Mouse (Mus musculus) midbrain, embryonic 10.5 days (tissue): ENCODE measurements around the gene Hmgn2. TPM values are rescaled to one million over a fixed set of nuclear protein-coding genes. Genes with fewer than 3 reads are reported as not detected.

Source experiments
- DNase-seq: peaks from one replicate; pipeline ENCODE4 v3.0.0-alpha.2; 2017; ENCODE audit warnings: low spot score
- H3K27ac ChIP-seq: fragments of 300-500 bp; sonication (generic); replicated peaks from 2 replicates; pipeline ENCODE4 v1.5.1; 2016; ENCODE audit warnings: mild to moderate bottlenecking
- H3K27me3 ChIP-seq: fragments of 300-500 bp; sonication (generic); 2 replicates; pipeline ENCODE4 v1.6.1; 2016; ENCODE audit warnings: low read depth, mild to moderate bottlenecking; ENCODE audit not compliant: poor library complexity, severe bottlenecking
- H3K36me3 ChIP-seq: fragments of 300-500 bp; sonication (generic); 2 replicates; pipeline ENCODE4 v1.6.1; 2016; ENCODE audit warnings: mild to moderate bottlenecking, moderate library complexity
- H3K4me1 ChIP-seq: fragments of 300-500 bp; sonication (generic); 2 replicates; pipeline ENCODE4 v1.6.1; 2016
- H3K4me3 ChIP-seq: fragments of 300-500 bp; sonication (generic); 2 replicates; pipeline ENCODE4 v1.5.1; 2016; ENCODE audit warnings: mild to moderate bottlenecking, moderate library complexity
- H3K9me3 ChIP-seq: fragments of 300-500 bp; sonication (generic); replicated peaks from 2 replicates; pipeline ENCODE4 v1.6.1; 2016; ENCODE audit warnings: mild to moderate bottlenecking
- WGBS: fragments of 180-500 bp; shearing (Covaris S2); methylation state at CpG from one replicate; pipeline ENCODE4 v1.1.7; 2016; 5-methylcytosine and 5-hydroxymethylcytosine counted together
- polyA plus RNA-seq: library from polyadenylated mRNA; unstranded; fragments of >200 nt; fragmentation: Nextera tagmentation; extraction: Ambion mirVana; gene quantifications from 2 replicates; pipeline ENCODE4 v1.2.1, GENCODE M21; 2016

Gene Hmgn2
- 3,615 and 3,770 TPM in 2 replicates for polyA plus RNA-seq

- DNase-seq: peak; percentile 75
- no peaks in the 10 kb centered on the region for H3K9me3 ChIP-seq
- no peaks in the 10 kb centered on the region for H3K27me3 ChIP-seq
- peaks cover 55% of the 10 kb centered on the region for H3K4me1 ChIP-seq
- peaks cover 59% of the 10 kb centered on the region for H3K36me3 ChIP-seq
- WGBS: under 1% methylated on average over 42 of the region's 42 CpGs
- H3K27ac ChIP-seq: peak within 1 kb of the TSS; percentile 100
- peak within 1 kb of the TSS; percentile 86 for H3K4me3 ChIP-seq
These were observed at the start of gene Hmgn2 for GRCm38 (mm10) chr4:133968150-133968921. Gene Hmgn2 (minus strand): TSS chr4:133968650.

GRCm38 (mm10) chr4:134017201-134017865 is 48.9 kb upstream of the Hmgn2 start:
- Histone ChIP-seq H3K4me1 (peaks cover 85% of the 10 kb centered on the region), H3K27ac (peak overlapping the region; percentile 92), H3K9me3 (no peaks in the 10 kb centered on the region), H3K27me3 (no peaks in the 10 kb centered on the region), H3K36me3 (peaks cover 28% of the 10 kb centered on the region; the same call in 1 of the 2 replicates), H3K4me3 (peak overlapping the region; percentile 83)
- under 1% methylated on average over 21 of the region's 21 CpGs for WGBS
- peak; percentile 65 for DNase-seq

- H3K9me3 ChIP-seq: no peaks in the 10 kb centered on the region
- peak; percentile 88 for DNase-seq
- peaks cover 28% of the 10 kb centered on the region; the same call in 1 of the 2 replicates for H3K36me3 ChIP-seq
- peaks cover 91% of the 10 kb centered on the region for H3K4me1 ChIP-seq
- peak overlapping the region; percentile 92 for H3K27ac ChIP-seq
- peak overlapping the region; percentile 83 for H3K4me3 ChIP-seq
- H3K27me3 ChIP-seq: no peaks in the 10 kb centered on the region
- under 1% methylated on average over 8 of the region's 8 CpGs for whole genome bisulfite sequencing
These were observed 48.3 kb upstream of the Hmgn2 start for GRCm38 (mm10) chr4:134016767-134017166.

GRCm38 (mm10) chr4:134016208-134016607 is 47.8 kb upstream of the Hmgn2 start:
- under 1% methylated on average over 7 of the region's 7 CpGs for WGBS
- DNase-seq: no peak
- Histone ChIP-seq H3K4me1 (peaks cover 96% of the 10 kb centered on the region), H3K9me3 (no peaks in the 10 kb centered on the region), H3K27me3 (no peaks in the 10 kb centered on the region), H3K4me3 (peak overlapping the region; percentile 83), H3K27ac (peak overlapping the region; percentile 92), H3K36me3 (peaks cover 28% of the 10 kb centered on the region; the same call in 1 of the 2 replicates)

- Histone ChIP-seq H3K27ac (peak overlapping the region; percentile 87), H3K4me3 (peak overlapping the region; percentile 47), H3K36me3 (peaks cover 50% of the 10 kb centered on the region), H3K9me3 (no peaks in the 10 kb centered on the region), H3K27me3 (no peaks in the 10 kb centered on the region), H3K4me1 (peaks cover 87% of the 10 kb centered on the region)
- WGBS: 43% methylated on average over 12 of the region's 12 CpGs
- peak; percentile 58 for DNase-seq
These were observed 44.5 kb upstream of the Hmgn2 start for GRCm38 (mm10) chr4:134012858-134013528.

- H3K9me3 ChIP-seq: no peaks in the 10 kb centered on the region
- peaks cover 62% of the 10 kb centered on the region for H3K36me3 ChIP-seq
- peak overlapping the region; percentile 47 for H3K4me3 ChIP-seq
- no peaks in the 10 kb centered on the region for H3K27me3 ChIP-seq
- H3K27ac ChIP-seq: peak overlapping the region; percentile 87
- H3K4me1 ChIP-seq: peaks cover 79% of the 10 kb centered on the region
- DNase-seq: peak; percentile 82
- WGBS: 2% methylated on average over 16 of the region's 16 CpGs
These were observed 43.3 kb upstream of the Hmgn2 start for GRCm38 (mm10) chr4:134011450-134012414.

GRCm38 (mm10) chr4:134009709-134010108 is 41.3 kb upstream of the Hmgn2 start:
- H3K9me3 ChIP-seq: no peaks in the 10 kb centered on the region
- no peak overlapping the region for H3K4me3 ChIP-seq
- peaks cover 64% of the 10 kb centered on the region for H3K36me3 ChIP-seq
- H3K27ac ChIP-seq: no peak overlapping the region
- WGBS: 71% methylated on average over 6 of the region's 6 CpGs
- H3K4me1 ChIP-seq: peaks cover 73% of the 10 kb centered on the region
- H3K27me3 ChIP-seq: no peaks in the 10 kb centered on the region
- DNase-seq: no peak

GRCm38 (mm10) chr4:134006845-134007244 is 38.4 kb upstream of the Hmgn2 start:
- Histone ChIP-seq H3K27me3 (no peaks in the 10 kb centered on the region), H3K36me3 (peaks cover 65% of the 10 kb centered on the region), H3K4me1 (peaks cover 74% of the 10 kb centered on the region), H3K9me3 (no peaks in the 10 kb centered on the region), H3K4me3 (no peak overlapping the region), H3K27ac (no peak overlapping the region)
- no peak for DNase-seq
- 87% methylated on average over 3 of the region's 3 CpGs for WGBS

GRCm38 (mm10) chr4:134005581-134006358 is 37.3 kb upstream of the Hmgn2 start:
- H3K27me3 ChIP-seq: no peaks in the 10 kb centered on the region
- no peak overlapping the region for H3K4me3 ChIP-seq
- peaks cover 74% of the 10 kb centered on the region for H3K4me1 ChIP-seq
- WGBS: 78% methylated on average over 12 of the region's 12 CpGs
- H3K36me3 ChIP-seq: peaks cover 65% of the 10 kb centered on the region
- H3K9me3 ChIP-seq: no peaks in the 10 kb centered on the region
- H3K27ac ChIP-seq: peak overlapping the region; percentile 33
- no peak for DNase-seq

GRCm38 (mm10) chr4:134002903-134003302 is 34.5 kb upstream of the Hmgn2 start:
- peak; percentile 77 for DNase-seq
- WGBS: 17% methylated on average over 5 of the region's 5 CpGs
- H3K27me3 ChIP-seq: no peaks in the 10 kb centered on the region
- peak overlapping the region; percentile 78 for H3K27ac ChIP-seq
- peak overlapping the region; percentile 36 for H3K4me3 ChIP-seq
- H3K36me3 ChIP-seq: peaks cover 43% of the 10 kb centered on the region
- peaks cover 72% of the 10 kb centered on the region for H3K4me1 ChIP-seq
- no peaks in the 10 kb centered on the region for H3K9me3 ChIP-seq

- Histone ChIP-seq H3K9me3 (no peaks in the 10 kb centered on the region), H3K36me3 (peaks cover 39% of the 10 kb centered on the region), H3K27me3 (no peaks in the 10 kb centered on the region), H3K4me3 (no peak overlapping the region), H3K27ac (peak overlapping the region; percentile 78), H3K4me1 (peaks cover 68% of the 10 kb centered on the region)
- no peak for DNase-seq
- 30% methylated on average over 4 of the region's 4 CpGs for WGBS
These were observed 33.8 kb upstream of the Hmgn2 start for GRCm38 (mm10) chr4:134002246-134002645.
